ENCODE assay signal across 17 mouse cellular contexts in genomic region chr3:32599328-32599727, GRCm38 (mm10).
"Had no signal": no experiment of that assay in that cellular context is flagged by ENCODE, and none has a peak within 500 bp of the region (broad histone marks: within the 10 kb centered on the region; RNA-seq: fewer than 3 reads in every experiment).

No protein-coding gene starts in this region.

- H3K9me3 ChIP-seq: kidney, embryonic 15.5 days; limb, embryonic 13.5 days; midbrain, embryonic 13.5 days; neural tube, embryonic 15.5 days; stomach, embryonic 15.5 days had no signal

- H3K27me3 ChIP-seq: kidney, embryonic 15.5 days; limb, embryonic 13.5 days; midbrain, embryonic 13.5 days; neural tube, embryonic 15.5 days; stomach, embryonic 15.5 days had no signal

- H3K4me2 ChIP-seq: kidney, embryonic 15.5 days; limb, embryonic 13.5 days; midbrain, embryonic 13.5 days; neural tube, embryonic 15.5 days; stomach, embryonic 15.5 days had no signal

- H3K9ac ChIP-seq: kidney, embryonic 15.5 days; limb, embryonic 13.5 days; liver, embryonic 14.5 days; midbrain, embryonic 13.5 days; neural tube, embryonic 15.5 days; stomach, embryonic 15.5 days had no signal

- H3K36me3 ChIP-seq: kidney, embryonic 15.5 days; midbrain, embryonic 13.5 days; stomach, embryonic 15.5 days had no signal

- ATAC-seq: lung, postnatal 0 days; midbrain, embryonic 13.5 days had no signal

- H3K27ac ChIP-seq: kidney, embryonic 15.5 days; limb, embryonic 13.5 days; liver, embryonic 14.5 days; midbrain, embryonic 13.5 days; neural tube, embryonic 15.5 days; stomach, embryonic 15.5 days had no signal

- DNase-seq: kidney, adult 2 months; kidney, postnatal 14 days; left cerebral cortex, postnatal 4 days; lung, adult 2 months; lung, postnatal 36 days; right cerebral cortex, adult 18-20 months; right cerebral cortex, postnatal 4 days; spleen, adult 18-20 months; thymus, postnatal 36 days had no signal

- H3K4me1 ChIP-seq: kidney, embryonic 15.5 days; limb, embryonic 13.5 days; midbrain, embryonic 13.5 days; neural tube, embryonic 15.5 days; stomach, embryonic 15.5 days had no signal

- H3K4me3 ChIP-seq: kidney, embryonic 15.5 days; limb, embryonic 13.5 days; midbrain, embryonic 13.5 days; myocyte; neural tube, embryonic 15.5 days; stomach, embryonic 15.5 days had no signal
